Mouse (Mus musculus) right cerebral cortex, postnatal 4 days (tissue): ENCODE data around the gene Hist1h2bf.
"Not testable (repeated sequence)": the region's sequence is repeated elsewhere in the genome, so short reads cannot be mapped to it uniquely, and the experiment has no call there.

Experiments
- DNase-seq: peaks from one replicate; pipeline ENCODE4 v3.0.0-alpha.2; 2022

The Hist1h2bf gene

GRCm38 (mm10) chr13:23573898-23574524, at the start of gene Hist1h2bf, which contains the start of gene Hist1h2ad:
Gene Hist1h2bf, minus strand, starts transcription at chr13:23574196.
Gene Hist1h2ad, plus strand, starts transcription at chr13:23574381.
- DNase-seq, result peak; percentile 77

GRCm38 (mm10) chr13:23622861-23623450, 49.0 kb upstream of the Hist1h2bf start:
- no peak for DNase-seq

- DNase-seq, result peak; percentile 81
Observed at GRCm38 (mm10) chr13:23622175-23622671, 48.2 kb upstream of the Hist1h2bf start, which contains the start of gene Hist1h1e. Gene Hist1h1e, minus strand, starts transcription at chr13:23622558.

GRCm38 (mm10) chr13:23621532-23622174, 47.7 kb upstream of the Hist1h2bf start:
- peak; percentile 40 for DNase-seq

GRCm38 (mm10) chr13:23620733-23621531, 46.9 kb upstream of the Hist1h2bf start, which contains the start of gene Hist1h2be:
Gene Hist1h2be, minus strand, starts transcription at chr13:23621124.
- peak; percentile 73 for DNase-seq

GRCm38 (mm10) chr13:23620056-23620732, 46.2 kb upstream of the Hist1h2bf start:
- no peak for DNase-seq

- no peak for DNase-seq
Observed at GRCm38 (mm10) chr13:23611638-23612037, 37.6 kb upstream of the Hist1h2bf start.

GRCm38 (mm10) chr13:23610393-23610792, 36.4 kb upstream of the Hist1h2bf start:
- DNase-seq, result no peak

GRCm38 (mm10) chr13:23609844-23610243, 35.8 kb upstream of the Hist1h2bf start:
- no peak for DNase-seq

- DNase-seq, result no peak
Observed at GRCm38 (mm10) chr13:23609209-23609608, 35.2 kb upstream of the Hist1h2bf start.

GRCm38 (mm10) chr13:23605052-23605451, 31.1 kb upstream of the Hist1h2bf start:
- DNase-seq, result no peak

- no peak for DNase-seq
Observed at GRCm38 (mm10) chr13:23604452-23604851, 30.5 kb upstream of the Hist1h2bf start.

- no peak for DNase-seq
Observed at GRCm38 (mm10) chr13:23603182-23603699, 29.2 kb upstream of the Hist1h2bf start.

GRCm38 (mm10) chr13:23597957-23598356, 24.0 kb upstream of the Hist1h2bf start:
- peak; percentile 85 for DNase-seq

GRCm38 (mm10) chr13:23595622-23596372, 21.8 kb upstream of the Hist1h2bf start:
- DNase-seq, result no peak

GRCm38 (mm10) chr13:23595185-23595584, 21.2 kb upstream of the Hist1h2bf start:
- no peak for DNase-seq

- no peak for DNase-seq
Observed at GRCm38 (mm10) chr13:23593051-23593770, 19.2 kb upstream of the Hist1h2bf start.

- DNase-seq, result no peak
Observed at GRCm38 (mm10) chr13:23592614-23593013, 18.6 kb upstream of the Hist1h2bf start.

- DNase-seq, result not testable (repeated sequence)
Observed at GRCm38 (mm10) chr13:23591886-23592285, 17.9 kb upstream of the Hist1h2bf start.

- no peak for DNase-seq
Observed at GRCm38 (mm10) chr13:23591206-23591605, 17.2 kb upstream of the Hist1h2bf start.

- DNase-seq, result no peak
Observed at GRCm38 (mm10) chr13:23586940-23587225, 12.9 kb upstream of the Hist1h2bf start.
